Mouse (Mus musculus) erythroblast, embryonic 14.5 days (primary cell): ENCODE data around the gene Ptcra.

Source experiments
- GATA1 ChIP-seq: IDR thresholded peaks from 2 replicates; pipeline ENCODE4 v1.6.1; 2012; ENCODE audit warnings: low read length, inconsistent platforms, mixed read lengths
- TAL1 ChIP-seq: IDR thresholded peaks from 3 replicates; pipeline ENCODE4 v1.6.1; 2012; ENCODE audit warnings: low read length, inconsistent platforms, mixed read lengths

DNA sequence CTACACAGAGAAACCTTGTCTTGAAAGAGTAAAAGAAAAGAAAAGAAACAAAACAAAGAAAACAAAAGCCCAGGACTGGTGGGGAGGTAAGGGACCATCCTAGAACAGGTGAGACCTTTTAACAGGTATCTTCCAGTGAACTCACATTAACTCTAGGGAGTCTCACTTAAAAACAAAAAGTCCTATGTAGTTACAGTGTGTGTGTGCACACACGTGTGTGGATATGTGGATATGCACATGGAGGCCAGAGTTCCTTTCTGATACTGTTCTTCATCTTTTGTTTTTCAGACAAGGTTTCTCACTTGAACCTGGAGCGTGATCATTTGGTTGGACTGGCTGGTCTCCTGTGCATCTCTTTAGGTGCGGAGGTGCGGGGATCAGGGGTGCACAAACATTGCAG is 12.9 kb downstream of the Ptcra start:
- TF ChIP-seq TAL1 (no peak), GATA1 (0 out of 2 replicates have a peak, but pooled peaks have one; percentile 26)
